Mouse (Mus musculus): Measurements from ENCODE around the gene Ripply2. TPM values are rescaled to one million over a fixed set of nuclear protein-coding genes. Genes with fewer than 3 reads are reported as not detected.
"Not testable (repeated sequence)": the region's sequence is repeated elsewhere in the genome, so short reads cannot be mapped to it uniquely, and the experiment has no call there.

The Ripply2 gene
- not detected in 2 replicates for total RNA-seq (2012; rRNA removed)

GRCm38 (mm10) chr9:87015288-87015937 is at the start of gene Ripply2:
TSS of gene Ripply2 (plus strand) at chr9:87015537.
- peak within 1 kb of the TSS; percentile 33; the same call in 1 of the 2 replicates for H3K9ac ChIP-seq (ENCODE audit: insufficient read depth, low read depth, low read length, poor library complexity, severe bottlenecking)
- TF ChIP-seq ZNF384 (IDR thresholded peaks at IDR 0.05; ENCODE audit: low read depth, low read length) (no peak), ZC3H11A (IDR thresholded peaks at IDR 0.05; ENCODE audit: borderline replicate concordance, low read depth, low read length) (no peak), CHD2 (IDR thresholded peaks at IDR 0.05; ENCODE audit: low read depth, low read length) (no peak), MAFK (IDR thresholded peaks at IDR 0.05; ENCODE audit: insufficient read depth, low read depth, low read length) (no peak), HCFC1 (IDR thresholded peaks at IDR 0.05; ENCODE audit: borderline replicate concordance, insufficient read depth, low read length) (no peak)
- H3K4me3 ChIP-seq (ENCODE audit: insufficient read depth in 1 of 2, low read depth in 1 of 2, low read length in 2 of 2, poor library complexity in 1 of 2, severe bottlenecking in 1 of 2) = peak within 1 kb of the TSS; percentile 62 to 71
- no peaks in the 10 kb centered on the region for H3K9me3 ChIP-seq (ENCODE audit: control insufficient read depth, insufficient read depth, low read depth, low read length)
- DNase-seq (ENCODE audit: low read depth, low spot score) = peak; percentile 13
- H3K4me1 ChIP-seq (ENCODE audit: control insufficient read depth in 2 of 2, insufficient read depth in 2 of 2, low read length in 2 of 2, poor library complexity in 1 of 2) = 0 out of 4 replicates have a peak, but pooled peaks cover 0 to 1% of the 10 kb centered on the region in 2 experiments
- H3K36me3 ChIP-seq (ENCODE audit: control insufficient read depth, insufficient read depth, low read length, poor library complexity, severe bottlenecking) = no peaks in the 10 kb centered on the region
- in situ Hi-C loops (cut with MboI; ENCODE audit: low sequenced_read_pairs in 2 of 2, unreplicated experiment in 2 of 2) = no loop called here
- no peak within 1 kb of the TSS for H3K27ac ChIP-seq (ENCODE audit: insufficient read depth, low read depth, low read length, poor library complexity, severe bottlenecking)

GRCm38 (mm10) chr9:86972471-86972870 is 42.9 kb upstream of the Ripply2 start:
- H3K4me1 ChIP-seq (ENCODE audit: control insufficient read depth in 2 of 2, insufficient read depth in 2 of 2, low read length in 2 of 2, poor library complexity in 1 of 2); H3K9me3 ChIP-seq (ENCODE audit: control insufficient read depth, insufficient read depth, low read depth, low read length); H3K27ac ChIP-seq (ENCODE audit: insufficient read depth, low read depth, low read length, poor library complexity, severe bottlenecking); H3K9ac ChIP-seq (ENCODE audit: insufficient read depth, low read depth, low read length, poor library complexity, severe bottlenecking); H3K4me3 ChIP-seq (ENCODE audit: insufficient read depth in 1 of 2, low read depth in 1 of 2, low read length in 2 of 2, poor library complexity in 1 of 2, severe bottlenecking in 1 of 2); DNase-seq (ENCODE audit: low read depth, low spot score); in situ Hi-C loops (cut with MboI; ENCODE audit: low sequenced_read_pairs in 2 of 2, unreplicated experiment in 2 of 2); H3K36me3 ChIP-seq (ENCODE audit: control insufficient read depth, insufficient read depth, low read length, poor library complexity, severe bottlenecking): not testable (repeated sequence)

GRCm38 (mm10) chr9:86973562-86973961 is 41.8 kb upstream of the Ripply2 start:
- Histone ChIP-seq H3K9me3 (ENCODE audit: control insufficient read depth, insufficient read depth, low read depth, low read length) (no peaks in the 10 kb centered on the region), H3K27ac (ENCODE audit: insufficient read depth, low read depth, low read length, poor library complexity, severe bottlenecking) (no peak overlapping the region), H3K4me3 (ENCODE audit: insufficient read depth in 1 of 2, low read depth in 1 of 2, low read length in 2 of 2, poor library complexity in 1 of 2, severe bottlenecking in 1 of 2) (no peak overlapping the region), H3K4me1 (ENCODE audit: control insufficient read depth in 2 of 2, insufficient read depth in 2 of 2, low read length in 2 of 2, poor library complexity in 1 of 2) (no peaks in the 10 kb centered on the region), H3K36me3 (ENCODE audit: control insufficient read depth, insufficient read depth, low read length, poor library complexity, severe bottlenecking) (no peaks in the 10 kb centered on the region), H3K9ac (ENCODE audit: insufficient read depth, low read depth, low read length, poor library complexity, severe bottlenecking) (no peak overlapping the region)
- in situ Hi-C loops (cut with MboI; ENCODE audit: low sequenced_read_pairs in 2 of 2, unreplicated experiment in 2 of 2) = no loop called here
- TF ChIP-seq ZC3H11A (IDR thresholded peaks at IDR 0.05; ENCODE audit: borderline replicate concordance, low read depth, low read length) (no peak), CHD2 (IDR thresholded peaks at IDR 0.05; ENCODE audit: low read depth, low read length) (no peak), ZNF384 (IDR thresholded peaks at IDR 0.05; ENCODE audit: low read depth, low read length) (no peak), MAFK (IDR thresholded peaks at IDR 0.05; ENCODE audit: insufficient read depth, low read depth, low read length) (no peak), HCFC1 (IDR thresholded peaks at IDR 0.05; ENCODE audit: borderline replicate concordance, insufficient read depth, low read length) (no peak)
- DNase-seq (ENCODE audit: low read depth, low spot score) = no peak

GRCm38 (mm10) chr9:86976896-86977295 is 38.4 kb upstream of the Ripply2 start:
- Histone ChIP-seq H3K4me3 (ENCODE audit: insufficient read depth in 1 of 2, low read depth in 1 of 2, low read length in 2 of 2, poor library complexity in 1 of 2, severe bottlenecking in 1 of 2) (no peak overlapping the region), H3K27ac (ENCODE audit: insufficient read depth, low read depth, low read length, poor library complexity, severe bottlenecking) (no peak overlapping the region), H3K36me3 (ENCODE audit: control insufficient read depth, insufficient read depth, low read length, poor library complexity, severe bottlenecking) (no peaks in the 10 kb centered on the region), H3K9me3 (ENCODE audit: control insufficient read depth, insufficient read depth, low read depth, low read length) (no peaks in the 10 kb centered on the region), H3K9ac (ENCODE audit: insufficient read depth, low read depth, low read length, poor library complexity, severe bottlenecking) (no peak overlapping the region), H3K4me1 (ENCODE audit: control insufficient read depth in 2 of 2, insufficient read depth in 2 of 2, low read length in 2 of 2, poor library complexity in 1 of 2) (peaks cover 0 to 2% of the 10 kb centered on the region in 2 experiments; a peak in 1 of 4 replicates)
- TF ChIP-seq HCFC1 (IDR thresholded peaks at IDR 0.05; ENCODE audit: borderline replicate concordance, insufficient read depth, low read length) (no peak), MAFK (IDR thresholded peaks at IDR 0.05; ENCODE audit: insufficient read depth, low read depth, low read length) (no peak), CHD2 (IDR thresholded peaks at IDR 0.05; ENCODE audit: low read depth, low read length) (no peak), ZNF384 (IDR thresholded peaks at IDR 0.05; ENCODE audit: low read depth, low read length) (no peak), ZC3H11A (IDR thresholded peaks at IDR 0.05; ENCODE audit: borderline replicate concordance, low read depth, low read length) (no peak)
- in situ Hi-C loops (cut with MboI; ENCODE audit: low sequenced_read_pairs in 2 of 2, unreplicated experiment in 2 of 2) = no loop called here
- no peak for DNase-seq (ENCODE audit: low read depth, low spot score)
